Mouse (Mus musculus): ENCODE data around the gene Ldlrap1.
A peak's percentile ranks its signal among the peaks of the same experiment; 100 is the strongest.

The Ldlrap1 gene

DNA sequence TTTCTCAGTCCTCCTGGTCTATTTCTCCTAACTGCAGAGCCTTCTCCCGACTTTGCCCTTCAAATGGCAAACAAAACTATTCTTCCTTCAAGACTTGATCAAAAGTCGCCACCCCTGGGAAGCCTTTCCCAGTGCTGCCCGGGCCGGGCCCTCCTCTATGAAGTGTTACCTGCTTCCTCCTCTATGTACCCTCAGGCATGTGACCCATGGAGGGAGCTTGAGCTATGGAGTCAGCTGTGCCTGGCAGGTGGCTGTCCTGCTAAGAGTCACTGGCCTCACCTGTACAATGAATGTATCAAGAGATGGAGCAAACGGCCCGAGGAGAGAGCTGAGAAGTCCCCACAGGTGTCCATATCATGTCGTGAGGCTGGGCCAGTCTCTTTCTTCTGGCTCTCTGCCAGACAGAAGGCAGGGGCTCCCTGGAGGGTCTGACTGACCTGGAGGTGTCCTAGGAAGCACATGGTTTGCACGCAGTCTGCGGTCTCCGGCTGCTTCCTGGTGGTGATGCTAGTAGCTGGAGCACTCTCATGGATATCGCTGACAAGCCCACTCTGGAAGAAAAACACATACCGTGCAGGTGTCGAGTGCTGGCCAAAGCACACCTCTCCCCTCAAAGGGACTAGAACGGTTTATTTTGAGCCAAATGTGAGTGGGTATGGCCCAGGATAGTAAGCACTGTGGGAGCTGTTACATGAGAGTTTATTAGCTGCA lies 7.6 kb upstream of the Ldlrap1 start:
- no peak for DNase-seq (ENCODE audit: low spot score)

DNA sequence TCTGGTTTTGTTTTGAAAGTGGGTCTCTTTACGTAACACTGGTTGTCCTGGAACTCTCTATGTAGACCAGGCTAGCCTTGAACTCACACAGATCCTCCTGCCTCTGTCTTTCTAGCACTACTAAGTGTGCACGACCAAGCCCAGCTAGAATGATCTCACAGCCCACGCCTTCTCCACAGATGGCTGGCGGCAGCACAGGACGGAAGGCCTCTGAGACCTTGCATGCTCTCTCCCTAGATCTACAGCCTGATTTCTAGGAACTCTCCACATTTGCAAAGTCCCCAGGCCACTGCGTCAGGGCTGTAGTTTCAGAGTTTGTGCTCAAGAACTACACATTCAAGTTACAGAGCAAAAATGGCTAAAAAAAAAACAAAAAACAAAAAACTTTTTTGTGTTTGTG lies 6.3 kb upstream of the Ldlrap1 start:
- no peak for DNase-seq (ENCODE audit: low spot score)

DNA sequence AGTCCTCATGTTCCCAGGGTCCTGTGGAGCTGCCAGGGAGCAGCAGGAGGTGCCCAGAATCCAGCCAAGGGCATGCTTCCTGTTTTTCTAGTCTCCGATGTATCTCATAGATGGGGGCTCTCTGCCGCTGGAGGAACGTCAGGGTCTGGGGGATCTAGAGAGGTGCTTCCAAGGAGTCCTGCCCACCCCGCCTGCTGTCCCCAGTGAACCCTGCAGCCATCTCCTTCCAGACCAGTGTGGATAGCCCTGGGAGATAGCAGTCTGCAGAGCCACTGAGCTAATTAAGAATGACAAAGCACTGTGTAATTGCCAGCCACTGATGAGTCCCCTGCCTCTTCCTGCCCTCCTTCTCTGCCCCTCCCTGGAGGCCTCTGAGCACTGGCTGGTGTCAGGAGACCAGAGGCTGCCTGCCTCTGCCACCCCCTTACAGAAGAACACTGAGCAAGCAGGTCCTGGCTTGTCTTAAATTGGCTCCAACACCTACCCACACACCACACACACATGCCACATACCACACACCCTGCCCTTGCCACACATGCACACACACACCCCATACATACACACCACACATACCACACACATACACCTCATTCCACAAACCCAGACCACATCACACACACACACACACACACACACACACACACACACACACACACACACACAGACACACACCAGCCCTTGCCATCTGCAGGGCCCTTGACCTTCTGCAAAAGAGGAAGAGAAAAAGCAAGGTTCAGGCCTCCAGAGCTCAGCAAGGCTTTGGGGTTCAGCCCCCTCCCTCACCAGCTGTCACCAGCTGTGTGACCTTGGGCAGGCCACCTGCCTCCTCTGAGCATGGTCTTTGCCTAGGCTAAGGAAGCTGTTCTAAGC lies 5.2 kb upstream of the Ldlrap1 start:
- DNase-seq (ENCODE audit: low spot score), result no peak

DNA sequence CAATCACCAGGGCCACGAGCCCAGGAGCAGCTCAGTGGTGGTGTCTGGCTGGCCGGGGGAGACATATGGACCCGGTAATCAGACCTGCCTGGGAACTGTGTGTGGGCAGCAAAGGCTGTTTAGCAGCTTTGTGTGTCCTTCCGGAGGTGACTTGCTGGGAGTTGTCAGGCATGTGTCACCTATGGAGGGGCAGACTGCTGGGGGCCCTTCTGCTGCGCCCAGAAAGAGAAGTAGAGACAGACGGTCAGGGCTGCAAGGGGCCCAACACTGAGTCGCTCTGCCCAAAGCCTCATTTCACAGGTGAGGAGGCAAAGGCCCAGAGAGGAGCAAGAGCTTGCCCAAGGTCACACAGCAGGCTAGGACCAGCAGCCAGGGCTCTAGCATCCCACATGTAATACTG lies 2.1 kb upstream of the Ldlrap1 start:
- no peak for DNase-seq (ENCODE audit: low spot score)

DNA sequence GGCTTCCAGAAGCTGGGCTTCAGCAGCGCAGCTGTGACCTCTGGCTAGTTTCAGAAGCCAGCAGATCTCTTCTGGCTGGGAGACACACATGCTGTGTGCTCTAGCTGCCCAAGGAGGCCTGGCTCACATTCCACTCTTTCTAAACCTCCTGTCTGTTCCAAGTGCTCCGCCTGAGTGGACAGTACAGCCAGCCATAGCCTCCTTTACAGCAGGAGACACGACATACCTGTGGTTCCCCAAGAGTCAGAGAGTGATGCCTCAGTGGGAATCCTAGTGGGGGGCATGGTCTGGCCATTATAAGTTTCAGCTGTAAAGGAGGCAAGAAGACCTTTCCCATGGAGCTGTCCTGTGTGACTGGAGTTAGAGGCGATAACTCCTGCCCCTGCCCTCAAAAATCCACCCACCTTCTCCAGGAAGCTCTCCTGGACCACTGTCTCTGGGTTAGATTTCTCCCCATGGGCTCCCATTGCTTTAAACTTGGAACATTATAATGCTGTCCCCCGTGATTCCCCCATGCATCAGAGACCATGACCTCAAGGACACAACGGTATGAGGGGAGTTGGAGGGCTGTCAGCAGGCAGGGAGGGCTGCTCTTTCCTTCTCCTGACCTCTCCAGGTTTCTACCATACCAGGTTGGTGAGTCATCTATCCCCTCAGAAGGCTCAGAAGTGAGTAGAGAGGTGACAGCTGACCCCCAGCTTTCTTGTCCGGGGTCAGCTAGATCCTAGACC lies 1.4 kb upstream of the Ldlrap1 start:
- no peak for DNase-seq (ENCODE audit: low spot score)

DNA sequence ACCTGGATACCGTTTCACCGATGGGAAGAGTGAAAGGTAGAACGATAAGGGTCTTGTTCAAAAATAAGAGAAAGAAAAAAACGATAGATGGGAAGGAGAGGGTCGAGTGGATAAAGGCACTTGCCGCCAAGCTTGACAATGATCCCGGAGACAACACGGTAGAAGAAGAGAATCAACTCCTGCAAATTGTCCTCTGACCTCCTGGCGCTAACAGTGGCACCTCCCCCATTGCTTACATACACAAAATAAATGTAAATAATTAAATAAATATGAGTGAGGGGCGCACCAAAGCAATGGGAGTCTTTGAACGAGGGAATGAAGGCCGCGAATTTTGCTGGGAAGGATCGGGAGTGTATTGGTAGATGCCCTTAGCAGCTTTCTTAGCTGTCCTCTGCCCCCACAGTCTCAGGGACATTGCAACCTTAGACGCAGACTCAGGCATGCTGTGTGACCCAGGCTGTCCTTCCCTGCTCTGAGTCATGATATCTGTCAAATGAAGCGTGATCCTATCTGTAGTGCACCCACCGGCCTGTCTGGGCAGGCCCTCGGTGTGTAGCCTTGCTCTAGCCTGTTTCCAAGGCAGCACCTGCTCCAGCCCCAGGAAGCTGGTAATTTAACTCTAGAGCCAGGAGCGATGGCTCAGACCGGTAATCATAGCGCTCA lies 533 bp upstream of the Ldlrap1 start:
- no peak for DNase-seq (ENCODE audit: low spot score)

DNA sequence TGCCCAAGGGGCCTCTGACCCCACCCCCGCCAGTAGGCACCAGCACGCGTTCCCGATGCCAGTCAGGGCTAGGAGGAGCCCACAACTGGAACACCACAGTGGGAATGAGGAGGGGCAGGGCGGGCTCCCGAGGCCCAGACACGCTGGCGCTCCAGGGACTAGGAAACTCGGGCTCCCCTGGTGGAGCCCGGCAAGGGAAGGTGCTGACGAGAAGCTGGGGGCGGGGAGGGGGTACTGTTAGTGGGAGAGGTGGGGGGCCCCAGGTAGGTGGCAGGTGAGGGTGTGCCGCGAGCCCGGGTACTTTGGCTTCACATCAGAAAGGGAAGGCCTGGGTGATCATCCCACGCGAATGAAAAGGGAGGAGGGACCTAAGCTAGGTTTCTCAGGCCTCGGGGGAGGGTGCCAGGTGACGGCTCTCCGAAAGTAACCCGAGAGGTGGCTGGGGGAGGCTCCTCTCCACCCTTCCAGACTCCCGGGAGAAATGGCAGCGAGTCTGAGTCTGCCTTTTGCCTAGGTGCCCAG lies 859 bp downstream of the Ldlrap1 start:
- peak; percentile 33 for DNase-seq (ENCODE audit: low spot score)

DNA sequence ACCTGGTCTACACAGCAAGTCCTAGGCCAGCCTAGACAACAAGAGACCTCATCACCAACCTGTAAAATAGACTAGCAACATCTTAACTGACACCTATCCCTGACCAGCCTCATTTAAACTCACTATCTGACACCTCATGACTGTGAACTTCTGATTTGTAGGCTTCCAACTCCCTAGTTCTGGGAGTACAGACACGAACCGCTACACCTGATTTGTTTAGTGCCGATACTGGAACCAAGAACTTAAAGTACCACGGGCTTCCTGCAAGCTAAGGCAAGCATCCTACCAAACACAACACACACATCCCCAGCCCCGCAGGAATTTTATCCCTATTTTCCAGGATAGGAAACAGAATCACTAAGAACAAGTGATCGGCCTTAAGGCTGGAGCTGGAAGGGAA lies 1.5 kb downstream of the Ldlrap1 start:
- DNase-seq (ENCODE audit: low spot score), result no peak

DNA sequence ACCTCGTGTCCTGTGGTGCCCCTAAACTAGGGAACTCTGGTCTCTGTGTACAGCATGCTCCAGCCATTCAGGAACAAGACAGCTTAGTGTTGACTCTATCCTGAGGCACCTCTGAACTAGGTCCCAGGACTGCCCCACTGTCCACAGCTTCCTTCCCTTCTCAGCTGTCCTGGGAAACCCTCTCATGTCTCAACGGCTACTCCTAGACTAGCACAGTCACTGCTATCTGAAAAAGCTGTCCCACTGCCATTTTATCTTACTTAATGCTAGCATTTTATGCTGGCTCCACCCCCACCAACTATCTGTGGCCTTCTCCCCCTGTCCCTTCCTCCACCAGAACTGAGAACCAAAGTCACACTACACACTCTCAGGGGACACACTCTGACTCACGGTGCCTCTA lies 3.5 kb downstream of the Ldlrap1 start:
- no peak for DNase-seq (ENCODE audit: low spot score)

DNA sequence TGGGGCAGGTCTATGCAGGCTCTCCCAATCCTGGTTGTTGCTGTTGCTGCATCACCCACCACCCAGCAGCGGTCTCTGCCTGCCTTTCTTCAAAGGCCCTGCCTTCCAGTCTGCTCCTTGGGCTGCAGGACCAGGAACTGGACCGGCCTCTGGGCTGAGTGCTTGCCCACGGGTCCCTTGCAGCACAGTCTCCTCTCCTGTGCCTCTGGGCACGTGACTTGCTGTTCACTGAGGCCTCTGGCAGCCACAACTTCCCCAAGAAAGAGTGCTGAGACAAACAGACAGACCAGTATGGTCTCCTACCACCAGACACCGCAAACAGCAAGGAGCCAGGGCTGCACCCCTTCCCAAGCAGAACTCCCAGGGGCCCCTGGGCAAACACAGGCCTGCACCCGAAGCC lies 5.5 kb downstream of the Ldlrap1 start:
- DNase-seq (ENCODE audit: low spot score), result no peak

DNA sequence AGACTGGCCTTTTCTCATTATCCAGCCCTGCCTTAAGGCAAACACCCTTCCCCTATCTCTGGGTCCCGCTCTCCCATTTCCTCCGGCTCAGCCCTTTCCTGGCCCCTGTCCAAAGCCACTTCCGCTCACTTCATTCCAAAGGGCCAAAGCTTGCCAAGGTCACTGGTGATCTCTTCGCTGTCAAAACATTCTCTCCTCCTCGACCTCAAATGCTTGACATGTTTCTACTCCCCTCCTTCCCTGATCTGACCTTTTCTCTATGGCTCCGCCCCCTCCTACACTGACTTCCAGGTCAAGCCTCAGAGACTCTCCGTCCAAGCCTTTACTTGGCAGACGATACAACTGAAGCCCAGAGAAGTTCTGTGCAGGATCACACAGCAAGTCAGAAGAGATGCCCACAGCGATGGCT lies 7.0 kb downstream of the Ldlrap1 start:
- DNase-seq (ENCODE audit: low spot score), result peak; percentile 28

DNA sequence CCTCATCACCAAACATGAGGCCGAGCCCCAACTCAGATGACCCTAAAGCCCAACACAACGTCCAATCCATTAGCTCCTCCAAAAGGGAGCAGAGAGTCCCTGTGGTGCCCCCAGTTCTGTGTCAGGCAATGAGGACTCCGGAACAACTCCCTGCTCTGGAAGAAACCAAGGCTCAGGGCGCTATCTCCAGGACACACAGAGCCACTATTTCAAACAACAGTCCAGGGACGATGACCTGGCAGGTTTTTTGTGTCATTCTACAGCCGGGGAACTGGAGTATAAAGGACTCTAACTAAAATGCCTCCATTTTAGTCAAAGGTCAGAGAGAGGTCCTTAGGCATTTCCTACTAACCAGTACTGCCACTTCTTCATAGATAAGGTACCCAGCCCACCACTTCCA lies 7.5 kb downstream of the Ldlrap1 start:
- no peak for DNase-seq (ENCODE audit: low spot score)

DNA sequence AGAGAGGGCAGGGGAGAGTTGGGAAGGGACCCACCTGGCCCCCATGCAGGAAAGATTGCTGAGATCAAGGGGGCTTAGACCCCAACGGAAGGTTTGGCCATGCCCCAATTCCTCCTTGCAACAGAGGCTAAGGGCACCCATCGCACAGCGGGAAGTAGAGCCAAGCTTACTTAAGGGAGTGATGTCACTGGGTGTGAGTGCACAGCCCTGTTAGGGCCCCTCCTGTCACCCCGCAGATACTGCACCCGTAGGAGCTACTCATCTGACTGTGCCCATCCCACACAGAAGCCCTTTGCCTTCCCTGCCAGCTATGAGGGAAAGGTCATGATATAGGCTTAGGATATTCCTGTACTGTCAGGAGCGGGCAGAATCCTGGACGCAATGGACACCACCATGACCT lies 8.3 kb downstream of the Ldlrap1 start:
- no peak for DNase-seq (ENCODE audit: low spot score)

DNA sequence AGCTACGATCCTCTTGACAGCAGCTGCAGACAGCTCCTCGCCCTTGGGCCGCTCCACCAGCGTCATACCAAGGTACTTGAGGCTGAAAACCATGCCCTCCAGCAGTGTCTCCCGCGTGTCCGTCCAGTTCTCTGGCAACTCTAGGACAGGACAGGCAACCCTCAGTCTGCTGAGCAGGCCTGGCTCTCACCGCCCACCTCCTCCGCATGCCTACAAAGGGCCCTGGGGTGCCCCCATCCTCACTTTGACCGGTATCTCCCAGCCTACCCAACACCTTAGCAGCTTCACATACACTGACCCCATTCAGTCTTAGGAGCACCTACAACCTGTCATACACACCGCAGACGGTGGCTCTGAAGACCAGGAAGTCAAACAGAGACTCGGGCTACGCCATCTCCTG lies 8.9 kb downstream of the Ldlrap1 start:
- DNase-seq (ENCODE audit: low spot score), result no peak

DNA sequence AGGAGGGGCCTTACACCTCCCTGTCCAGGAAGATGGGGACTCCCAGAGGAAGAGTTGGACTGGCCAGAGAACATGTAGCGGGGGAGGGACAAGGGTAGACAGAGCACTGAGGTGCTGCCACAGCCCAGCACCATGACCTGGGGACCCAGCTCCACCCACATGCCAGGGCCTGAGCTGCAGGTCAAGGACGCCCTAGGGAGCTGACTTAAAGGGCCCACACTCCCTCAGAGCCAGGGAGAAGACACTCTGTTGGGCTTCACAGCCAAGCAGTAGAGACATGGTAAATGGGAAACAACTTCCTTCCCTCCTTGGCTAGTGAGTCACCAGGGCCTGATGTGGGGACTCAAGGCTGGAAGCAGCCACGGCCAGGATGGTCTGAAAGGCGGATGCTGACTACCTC lies 9.5 kb downstream of the Ldlrap1 start:
- no peak for DNase-seq (ENCODE audit: low spot score)

DNA sequence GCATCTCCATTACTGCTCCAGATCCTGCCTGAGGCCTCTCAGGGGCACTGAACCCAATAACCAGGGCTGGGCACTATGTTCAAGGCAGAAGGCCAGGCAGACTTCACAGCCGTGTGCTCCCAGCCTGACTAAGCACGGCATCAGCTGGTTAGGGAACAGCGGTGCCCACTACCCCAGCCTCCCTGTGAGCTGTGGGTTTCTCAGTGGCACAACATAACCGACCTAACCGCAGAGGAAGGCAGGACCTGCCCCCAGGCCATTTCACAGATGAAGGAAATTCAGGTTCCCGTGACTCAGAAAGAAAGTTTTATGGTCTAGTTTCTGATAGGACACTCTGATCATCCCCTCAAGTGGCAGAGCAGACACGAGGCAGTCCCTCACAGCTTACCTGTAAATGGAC lies 10.9 kb downstream of the Ldlrap1 start:
- DNase-seq (ENCODE audit: low spot score), result no peak

DNA sequence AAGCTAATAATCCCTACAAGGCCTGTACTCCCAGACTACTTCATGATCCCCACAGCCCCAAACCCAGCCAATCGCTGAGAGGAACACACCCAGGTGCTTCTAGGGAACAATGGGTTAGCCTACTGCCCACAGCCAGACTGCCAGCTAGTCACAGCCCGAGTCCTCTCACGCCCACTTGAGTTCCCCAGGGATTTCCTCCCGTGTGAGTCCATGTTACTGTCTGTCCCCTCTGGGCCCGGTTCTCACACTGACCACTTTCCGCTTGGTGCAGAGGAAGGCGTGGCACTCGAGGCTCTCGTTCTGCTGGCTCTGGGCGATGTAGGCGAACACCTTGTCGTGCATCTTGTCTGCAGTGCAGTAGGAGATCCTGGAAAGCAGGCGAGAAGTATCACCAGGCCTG lies 12.9 kb downstream of the Ldlrap1 start:
- DNase-seq (ENCODE audit: low spot score), result no peak

DNA sequence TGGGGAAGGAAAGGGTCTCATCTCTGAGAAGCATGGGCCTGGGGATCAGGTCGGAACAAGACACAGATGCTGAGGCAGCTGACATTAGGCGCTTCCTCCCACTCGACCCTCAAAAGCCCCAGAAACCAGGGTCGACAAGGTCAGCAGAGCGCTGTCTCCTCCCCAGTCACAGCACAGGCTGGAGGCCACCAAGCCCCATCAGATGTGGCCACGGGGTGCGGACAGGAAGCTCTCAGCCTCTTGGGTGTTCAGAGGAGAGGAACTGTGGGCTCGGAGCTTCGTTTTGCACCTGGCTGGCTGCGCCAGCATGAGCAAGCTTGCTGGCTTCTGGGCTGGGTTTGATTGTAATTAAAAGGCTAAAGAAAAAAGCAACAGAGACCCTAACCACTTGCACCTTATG lies 13.5 kb downstream of the Ldlrap1 start:
- DNase-seq (ENCODE audit: low spot score), result no peak

DNA sequence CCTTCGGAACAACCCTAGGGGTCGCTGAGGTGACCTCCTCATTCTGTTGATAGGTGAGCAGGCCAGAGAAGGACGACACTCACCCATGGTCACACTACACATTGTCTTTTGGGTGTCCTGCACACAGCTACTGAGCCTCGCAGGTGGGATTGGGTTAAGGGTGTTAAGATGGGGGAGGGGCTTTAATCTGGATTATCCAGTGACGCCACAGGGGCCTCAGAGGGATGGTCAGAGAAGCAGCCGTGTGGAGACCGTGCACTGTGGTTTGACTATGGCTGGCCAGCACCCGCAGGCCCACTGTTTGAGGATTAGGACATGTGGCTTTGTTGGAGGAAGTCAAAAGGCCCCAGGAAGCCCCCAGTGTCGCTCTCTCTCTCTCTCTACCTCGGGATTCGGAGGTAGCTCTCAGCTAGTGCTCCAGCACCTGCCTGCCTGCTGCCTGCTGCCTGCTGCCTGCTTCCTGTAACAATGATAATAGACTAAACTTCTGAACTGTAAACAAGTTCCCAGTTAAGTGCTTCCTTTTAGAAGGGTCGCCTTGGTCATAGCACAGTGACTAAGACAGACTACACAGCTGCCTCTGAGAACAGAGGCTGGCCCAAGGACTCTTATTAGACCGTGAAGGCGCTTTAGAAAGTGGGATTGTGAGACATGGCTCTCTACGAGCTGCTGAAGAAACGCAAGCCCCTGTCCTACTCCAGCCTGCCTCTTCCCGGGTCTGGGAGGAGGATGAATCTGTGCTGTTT lies 14.1 kb downstream of the Ldlrap1 start:
- peak; percentile 40 for DNase-seq (ENCODE audit: low spot score)

DNA sequence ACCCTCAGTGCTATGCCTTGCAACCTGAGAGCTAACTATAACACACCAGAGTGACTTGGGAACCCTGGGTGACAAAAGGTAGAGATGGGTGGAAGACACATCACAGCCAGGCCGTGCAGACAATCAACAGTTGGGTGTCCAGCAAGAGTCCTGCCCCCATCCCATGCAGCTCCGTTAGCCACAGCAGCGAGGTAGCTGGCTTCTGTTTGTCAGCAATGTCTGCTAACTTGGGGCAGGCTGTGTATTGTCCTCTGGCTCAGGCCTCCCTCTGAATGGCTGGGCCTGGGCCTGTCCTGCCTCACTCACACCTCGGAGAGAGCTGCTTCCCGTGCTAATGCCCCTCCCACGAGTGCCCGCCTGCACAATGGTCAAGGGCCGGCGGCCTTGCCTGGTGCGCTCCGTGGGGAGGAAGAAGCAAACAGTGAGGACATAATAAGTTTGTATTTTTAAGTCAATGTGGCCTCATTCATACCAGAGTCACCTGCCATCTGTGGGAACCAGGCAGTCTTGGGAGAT lies 14.9 kb downstream of the Ldlrap1 start:
- no peak for DNase-seq (ENCODE audit: low spot score)

DNA sequence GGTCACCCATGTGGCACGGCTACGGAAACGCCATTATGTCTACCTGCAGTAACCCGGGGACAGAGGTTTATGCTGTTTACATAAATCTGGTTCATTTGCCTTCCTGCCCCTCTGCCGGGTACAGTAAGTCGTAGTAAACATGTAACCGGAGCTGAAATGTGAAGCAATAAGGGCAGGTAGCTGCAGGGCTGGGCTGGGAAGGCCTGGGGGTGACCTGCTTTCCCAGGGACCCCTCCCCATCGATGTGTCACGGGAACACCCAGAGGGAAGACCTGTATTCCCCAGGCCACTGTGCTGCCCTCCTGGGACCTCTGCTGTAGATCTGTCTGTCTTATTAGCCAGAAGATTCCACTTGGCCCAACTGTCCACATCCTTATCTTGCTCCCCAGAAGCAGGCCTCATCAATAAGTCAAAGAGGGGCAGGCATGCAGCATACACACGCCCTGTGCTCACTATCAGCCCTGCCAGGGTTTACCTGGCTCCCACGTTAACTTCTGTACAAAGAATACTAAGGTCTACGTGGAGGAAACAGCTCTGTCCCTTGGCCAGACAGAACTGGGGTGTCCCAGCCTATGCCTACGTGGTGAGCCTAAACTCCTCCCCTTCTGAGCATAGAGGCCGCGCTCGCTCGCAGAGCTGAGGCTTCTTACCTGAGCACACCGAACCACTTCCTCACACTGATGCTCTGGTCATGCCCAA lies 16.0 kb downstream of the Ldlrap1 start:
- no peak for DNase-seq (ENCODE audit: low spot score)

All from embryo, embryonic 10.5 days (tissue).